Mouse (Mus musculus) right cerebral cortex, postnatal 36 days (tissue): ENCODE data around the gene Msmp.
"Not testable (repeated sequence)": the region's sequence is repeated elsewhere in the genome, so short reads cannot be mapped to it uniquely, and the experiment has no call there.

ENCODE experiments used
- DNase-seq, 2 experiments: peaks; one replicate each; pipeline ENCODE4 v3.0.0; 2022; ENCODE audit warnings: low spot score in 2 of 2, mixed read lengths in 1 of 2

Gene Msmp

GRCm38 (mm10) chr4:43561997-43562768, 22.1 kb downstream of the Msmp start, which contains the start of the genes Creb3 and Tln1:
TSS of gene Creb3 (plus strand) at chr4:43562332.
TSS of gene Tln1 (minus strand) at chr4:43562691.
- DNase-seq = peak; percentile 96 to 97

- peak in 1 of 2 experiments; percentile 26 for DNase-seq
Measured at GRCm38 (mm10) chr4:43561436-43561996, 22.8 kb downstream of the Msmp start.

GRCm38 (mm10) chr4:43560976-43561375, 23.3 kb downstream of the Msmp start:
- DNase-seq = no peak

- peak in 1 of 2 experiments; percentile 22 for DNase-seq
Measured at GRCm38 (mm10) chr4:43560243-43560611, 24.1 kb downstream of the Msmp start.

- no peak for DNase-seq
Measured at GRCm38 (mm10) chr4:43559519-43560242, 24.6 kb downstream of the Msmp start.

- no peak for DNase-seq
Measured at GRCm38 (mm10) chr4:43558631-43559356, 25.5 kb downstream of the Msmp start.

- DNase-seq = no peak
Measured at GRCm38 (mm10) chr4:43558028-43558630, 26.2 kb downstream of the Msmp start.

GRCm38 (mm10) chr4:43555926-43556325, 28.4 kb downstream of the Msmp start:
- DNase-seq = no peak

- DNase-seq = no peak
Measured at GRCm38 (mm10) chr4:43553891-43554290, 30.4 kb downstream of the Msmp start.

- DNase-seq = peak; percentile 57 to 75
Measured at GRCm38 (mm10) chr4:43552437-43552836, 31.9 kb downstream of the Msmp start.

GRCm38 (mm10) chr4:43551854-43552253, 32.4 kb downstream of the Msmp start:
- DNase-seq = not testable (repeated sequence)

GRCm38 (mm10) chr4:43549055-43549454, 35.2 kb downstream of the Msmp start:
- no peak for DNase-seq

GRCm38 (mm10) chr4:43547160-43547559, 37.1 kb downstream of the Msmp start:
- no peak for DNase-seq

GRCm38 (mm10) chr4:43546375-43547047, 37.8 kb downstream of the Msmp start:
- no peak for DNase-seq

- no peak for DNase-seq
Measured at GRCm38 (mm10) chr4:43542044-43542443, 42.2 kb downstream of the Msmp start.

- no peak for DNase-seq
Measured at GRCm38 (mm10) chr4:43536031-43536430, 48.3 kb downstream of the Msmp start.

GRCm38 (mm10) chr4:43535628-43536027, 48.7 kb downstream of the Msmp start:
- DNase-seq = no peak

GRCm38 (mm10) chr4:43533270-43533669, 51.0 kb downstream of the Msmp start:
- no peak for DNase-seq
